ENCODE assay signal across 22 mouse cellular contexts in genomic region chr17:68230484-68230883, GRCm38 (mm10). TPM values are rescaled to one million over a fixed set of nuclear protein-coding genes. Genes with fewer than 3 reads are reported as not detected.
DNase-seq lines count a peak whose midpoint lies in the region; ATAC-seq and TF ChIP-seq lines count a peak whose summit lies in the region.
"Had no signal": no experiment of that assay in that cellular context is flagged by ENCODE, and none has a peak within 500 bp of the region (broad histone marks: within the 10 kb centered on the region; RNA-seq: fewer than 3 reads in every experiment).

No protein-coding gene starts in this region.

- WGBS in heart, embryonic 11.5 days (ENCODE audit: insufficient replicate concordance) = 62% methylated on average over 4 of the region's 4 CpGs
- 85% methylated on average over 4 of the region's 4 CpGs for whole genome bisulfite sequencing in midbrain, embryonic 11.5 days
- WGBS in midbrain, embryonic 16.5 days = 88% methylated on average over 4 of the region's 4 CpGs
- WGBS in forebrain, embryonic 16.5 days = 74% methylated on average over 4 of the region's 4 CpGs

- no peak for TF ChIP-seq CTCF in left cerebral cortex, adult 2 months (IDR thresholded peaks at IDR 0.05)

- H3K4me1 ChIP-seq in heart, embryonic 11.5 days (ENCODE audit: control insufficient read depth, insufficient read depth, low read length) = no peaks in the 10 kb centered on the region
- H3K4me1 ChIP-seq in midbrain, embryonic 11.5 days (ENCODE audit: control insufficient read depth, insufficient read depth, low read length) = no peaks in the 10 kb centered on the region
- no peaks in the 10 kb centered on the region for H3K4me1 ChIP-seq in midbrain, embryonic 16.5 days (ENCODE audit: control insufficient read depth, insufficient read depth, low read length)
- no peaks in the 10 kb centered on the region for H3K4me1 ChIP-seq in forebrain, embryonic 16.5 days (replicated peaks; ENCODE audit: control insufficient read depth, insufficient read depth, low read length)
- H3K4me1 ChIP-seq: forebrain, embryonic 15.5 days; heart, embryonic 13.5 days; hindbrain, embryonic 13.5 days had no signal

- no peak for ATAC-seq in heart, embryonic 11.5 days (replicated peaks; ENCODE audit: insufficient number of reproducible peaks, low FRiP score, low TSS enrichment)
- no peak for ATAC-seq in midbrain, embryonic 11.5 days (ENCODE audit: low FRiP score)
- ATAC-seq in midbrain, embryonic 16.5 days = no peak
- no peak for ATAC-seq in forebrain, embryonic 16.5 days
- ATAC-seq: forebrain, embryonic 15.5 days; hindbrain, postnatal 0 days had no signal

- no peak overlapping the region for H3K9ac ChIP-seq in heart, embryonic 11.5 days (ENCODE audit: low read depth, low read length)
- H3K9ac ChIP-seq in midbrain, embryonic 11.5 days (ENCODE audit: low read length) = no peak overlapping the region
- H3K9ac ChIP-seq in midbrain, embryonic 16.5 days (ENCODE audit: low read depth, low read length) = no peak overlapping the region
- H3K9ac ChIP-seq in forebrain, embryonic 16.5 days (replicated peaks; ENCODE audit: low read depth, low read length) = no peak overlapping the region
- H3K9ac ChIP-seq: forebrain, embryonic 15.5 days; heart, embryonic 13.5 days; hindbrain, embryonic 13.5 days had no signal

- no peaks in the 10 kb centered on the region for H3K27me3 ChIP-seq in heart, embryonic 11.5 days (ENCODE audit: control insufficient read depth, insufficient read depth, low read length)
- no peaks in the 10 kb centered on the region for H3K27me3 ChIP-seq in midbrain, embryonic 11.5 days (ENCODE audit: control insufficient read depth, insufficient read depth, low read length)
- no peaks in the 10 kb centered on the region for H3K27me3 ChIP-seq in midbrain, embryonic 16.5 days (ENCODE audit: control insufficient read depth, insufficient read depth, low read depth, low read length)
- H3K27me3 ChIP-seq in forebrain, embryonic 16.5 days (replicated peaks; ENCODE audit: control insufficient read depth, insufficient read depth, low read length) = no peaks in the 10 kb centered on the region
- H3K27me3 ChIP-seq: forebrain, embryonic 15.5 days; heart, embryonic 13.5 days; hindbrain, embryonic 13.5 days had no signal

- intact Hi-C loops in heart, postnatal 10 days (cut with DNase I) = no loop called here
- intact Hi-C loops in left cerebral cortex, postnatal 14 days (cut with DNase I) = no loop called here
- intact Hi-C loops in left cerebral cortex, adult 2 months (cut with DNase I) = no loop called here

- H3K4me2 ChIP-seq in heart, embryonic 11.5 days = no peak overlapping the region
- no peak overlapping the region for H3K4me2 ChIP-seq in midbrain, embryonic 11.5 days
- H3K4me2 ChIP-seq in midbrain, embryonic 16.5 days (ENCODE audit: low read length) = no peak overlapping the region
- H3K4me2 ChIP-seq in forebrain, embryonic 16.5 days (ENCODE audit: low read length) = no peak overlapping the region
- H3K4me2 ChIP-seq: forebrain, embryonic 15.5 days; heart, embryonic 13.5 days; hindbrain, embryonic 13.5 days had no signal

- H3K9me3 ChIP-seq in heart, embryonic 11.5 days (replicated peaks; ENCODE audit: control insufficient read depth, low read length) = no peaks in the 10 kb centered on the region
- H3K9me3 ChIP-seq in midbrain, embryonic 11.5 days (ENCODE audit: control insufficient read depth, low read length) = no peaks in the 10 kb centered on the region
- no peaks in the 10 kb centered on the region for H3K9me3 ChIP-seq in midbrain, embryonic 16.5 days (replicated peaks; ENCODE audit: control insufficient read depth, low read length, poor library complexity, severe bottlenecking)
- no peaks in the 10 kb centered on the region for H3K9me3 ChIP-seq in forebrain, embryonic 16.5 days (ENCODE audit: control insufficient read depth, low read length)
- H3K9me3 ChIP-seq: forebrain, embryonic 15.5 days; heart, embryonic 13.5 days; hindbrain, embryonic 13.5 days had no signal

- H3K27ac ChIP-seq in heart, embryonic 11.5 days (ENCODE audit: low read depth, low read length) = no peak overlapping the region
- no peak overlapping the region for H3K27ac ChIP-seq in left cerebral cortex, adult 2 months
- no peak overlapping the region for H3K27ac ChIP-seq in midbrain, embryonic 11.5 days (ENCODE audit: low read depth, low read length)
- no peak overlapping the region for H3K27ac ChIP-seq in midbrain, embryonic 16.5 days (ENCODE audit: low read length)
- H3K27ac ChIP-seq in forebrain, embryonic 16.5 days (ENCODE audit: low read length) = no peak overlapping the region
- H3K27ac ChIP-seq: forebrain, embryonic 15.5 days; heart, adult 2 months; heart, embryonic 13.5 days; hindbrain, embryonic 13.5 days; hindbrain, postnatal 0 days had no signal

- H3K4me3 ChIP-seq in heart, embryonic 11.5 days (ENCODE audit: low read depth, low read length) = no peak overlapping the region
- H3K4me3 ChIP-seq in left cerebral cortex, adult 2 months = no peak overlapping the region
- no peak overlapping the region for H3K4me3 ChIP-seq in midbrain, embryonic 11.5 days (ENCODE audit: low read depth, low read length)
- no peak overlapping the region for H3K4me3 ChIP-seq in midbrain, embryonic 16.5 days (ENCODE audit: low read depth, low read length)
- no peak overlapping the region for H3K4me3 ChIP-seq in forebrain, embryonic 16.5 days (replicated peaks; ENCODE audit: low read length)
- H3K4me3 ChIP-seq: forebrain, embryonic 15.5 days; heart, adult 2 months; heart, embryonic 13.5 days; hindbrain, embryonic 13.5 days had no signal

- H3K36me3 ChIP-seq in heart, embryonic 11.5 days (ENCODE audit: control insufficient read depth, insufficient read depth, low read length) = no peaks in the 10 kb centered on the region
- no peaks in the 10 kb centered on the region for H3K36me3 ChIP-seq in midbrain, embryonic 11.5 days (ENCODE audit: control insufficient read depth, insufficient read depth, low read length)
- H3K36me3 ChIP-seq in midbrain, embryonic 16.5 days (ENCODE audit: control insufficient read depth, insufficient read depth, low read length) = no peaks in the 10 kb centered on the region
- H3K36me3 ChIP-seq in forebrain, embryonic 16.5 days (ENCODE audit: control insufficient read depth, insufficient read depth) = no peaks in the 10 kb centered on the region
- H3K36me3 ChIP-seq: forebrain, embryonic 15.5 days; heart, embryonic 13.5 days; hindbrain, embryonic 13.5 days had no signal

- peak; percentile 29 to 38 for DNase-seq in heart, postnatal 10 days
- peak; percentile 6 to 47 for DNase-seq in left cerebral cortex, postnatal 14 days (ENCODE audit: low spot score in 2 of 2)
- no peak for DNase-seq in left cerebral cortex, adult 2 months (ENCODE audit: extremely low spot score in 1 of 2, low spot score in 2 of 2)
- peak; percentile 17 for DNase-seq in midbrain, embryonic 11.5 days (ENCODE audit: low spot score, missing footprints)
- DNase-seq: adrenal gland, adult 2 months; adrenal gland, postnatal 25 days; cerebellum, adult 2 months; cerebellum, postnatal 10 days; gastrocnemius, postnatal 10 days; heart, adult 2 months had no signal

RNA-seq across cellular contexts. Expression of gene L3mbtl4, which starts 43.1 kb away (rescaled TPM):
- not detected for total RNA-seq in heart, postnatal 10 days (2021)
- 0.15 TPM in 1 of 2 replicates, not detected in the other for polyA plus RNA-seq in heart, embryonic 11.5 days (2014; fragmentation: Nextera tagmentation; extraction: Ambion mirVana)
- 1 to 10 TPM; 3.9 to 5.0 TPM for total RNA-seq in left cerebral cortex, postnatal 14 days (2021)
- 1 to 10 TPM; 2.6 to 3.0 TPM for total RNA-seq in left cerebral cortex, adult 2 months (2021)
- 0.10 and 0.11 TPM in 2 replicates for polyA plus RNA-seq in midbrain, embryonic 11.5 days (2014; fragmentation: Nextera tagmentation; extraction: Ambion mirVana)
- polyA plus RNA-seq in midbrain, embryonic 16.5 days (2015; fragmentation: Nextera tagmentation; extraction: Ambion mirVana) = 4.6 and 6.5 TPM in 2 replicates
- 1.8 and 3.5 TPM in 2 replicates for polyA plus RNA-seq in forebrain, embryonic 16.5 days (2015; fragmentation: Nextera tagmentation; extraction: Ambion mirVana)
- total RNA-seq: ES-E14; heart, adult 2 months; hematopoietic stem cell, adult 5-6 weeks had no signal
- polyA plus RNA-seq: embryonic facial prominence, embryonic 11.5 days; forebrain, embryonic 11.5 days; heart, adult 2 months; heart, postnatal 0 days had no signal

Comparison
In these comparisons a context has a peak if more than half of its experiments do, and no peak if none do; other contexts are left out.
1. DNase-seq: peak in heart, postnatal 10 days (2 of 2), left cerebral cortex, postnatal 14 days (2 of 2) and midbrain, embryonic 11.5 days (single experiment); none in left cerebral cortex, adult 2 months (0 of 2).